Mouse (Mus musculus) heart, adult 2 months (tissue): ENCODE measurements around the gene Susd6.

ENCODE experiments used
- CTCF ChIP-seq: fragments of 200-600 bp; IDR thresholded peaks from 2 replicates; pipeline ENCODE4 v1.8.1; 2022; ENCODE audit warnings: antibody characterized with exemption, mild to moderate bottlenecking, moderate library complexity
- EP300 ChIP-seq: fragments of 200-500 bp; IDR thresholded peaks from 2 replicates; pipeline ENCODE4 v1.6.1; 2011; ENCODE audit warnings: low read depth, low read length, control low read depth; ENCODE audit not compliant: insufficient read depth
- POLR2A ChIP-seq: fragments of 200-500 bp; IDR thresholded peaks from 2 replicates; pipeline ENCODE4 v1.6.1; 2011; ENCODE audit warnings: mild to moderate bottlenecking, low read depth, low read length, control low read depth; ENCODE audit not compliant: insufficient read depth

GRCm38 (mm10) chr12:80878653-80879052 lies 88.3 kb downstream of the Susd6 start:
- TF ChIP-seq POLR2A (no peak), CTCF (peak; percentile 22), EP300 (no peak)
